Mouse (Mus musculus): Measurements from ENCODE around the gene Gm20388. TPM values are rescaled to one million over a fixed set of nuclear protein-coding genes. Genes with fewer than 3 reads are reported as not detected.

Gene Gm20388
- polyA plus RNA-seq, 1 experiment from 2014 or later, result 3.6 TPM

DNA sequence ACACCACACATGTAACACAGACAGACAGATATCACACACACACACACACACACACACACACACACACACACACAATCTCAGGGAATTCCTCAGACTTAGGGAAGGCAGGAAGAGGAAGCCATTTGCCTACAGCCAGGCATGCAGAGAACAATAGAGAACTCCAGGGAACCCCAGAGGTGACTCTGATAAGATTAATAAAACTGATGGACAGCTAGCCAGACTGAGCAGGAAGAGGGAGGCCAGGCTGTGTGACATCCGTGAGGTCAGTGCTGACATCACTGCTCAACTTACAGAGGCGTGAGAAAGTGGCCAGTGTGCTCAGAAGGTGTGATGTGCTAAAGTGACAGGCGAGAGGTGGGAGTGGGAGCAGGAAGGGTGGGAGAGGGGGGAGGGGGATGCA is 1290.3 kb downstream of the Gm20388 start:
- no peak for DNase-seq (ENCODE audit: low spot score)
- Histone ChIP-seq H3K9me3 (no peaks in the 10 kb centered on the region), H3K4me3 (no peak overlapping the region), H3K27ac (replicated peaks) (peak overlapping the region; percentile 30; the same call in 1 of the 2 replicates), H3K4me1 (peaks cover 59% of the 10 kb centered on the region), H3K27me3 (replicated peaks; ENCODE audit: low read depth, poor library complexity, severe bottlenecking) (peaks cover 28% of the 10 kb centered on the region), H3K36me3 (replicated peaks) (no peaks in the 10 kb centered on the region)
- WGBS, result 51% methylated on average over 3 of the region's 3 CpGs

- no peak for DNase-seq (ENCODE audit: low spot score)
- no peak overlapping the region; the same call in 1 of the 2 replicates for H3K27ac ChIP-seq (replicated peaks)
- H3K36me3 ChIP-seq (replicated peaks), result no peaks in the 10 kb centered on the region
- 85% methylated on average over 7 of the region's 7 CpGs for WGBS
- H3K4me1 ChIP-seq, result peaks cover 59% of the 10 kb centered on the region
- H3K9me3 ChIP-seq, result no peaks in the 10 kb centered on the region
- no peak overlapping the region for H3K4me3 ChIP-seq
- H3K27me3 ChIP-seq (replicated peaks; ENCODE audit: low read depth, poor library complexity, severe bottlenecking), result peaks cover 28% of the 10 kb centered on the region
Measured at GRCm38 (mm10) chr8:121201651-121202050, 1291.0 kb downstream of the Gm20388 start.

- H3K4me3 ChIP-seq, result no peak overlapping the region
- H3K9me3 ChIP-seq, result no peaks in the 10 kb centered on the region
- DNase-seq (ENCODE audit: low spot score), result no peak
- 61% methylated on average over 19 of the region's 19 CpGs for whole genome bisulfite sequencing
- peak overlapping the region; percentile 26; the same call in 1 of the 2 replicates for H3K27ac ChIP-seq (replicated peaks)
- peaks cover 68% of the 10 kb centered on the region for H3K4me1 ChIP-seq
- H3K27me3 ChIP-seq (replicated peaks; ENCODE audit: low read depth, poor library complexity, severe bottlenecking), result peaks cover 16% of the 10 kb centered on the region
- H3K36me3 ChIP-seq (replicated peaks), result no peaks in the 10 kb centered on the region
Measured at GRCm38 (mm10) chr8:121203612-121204376, 1293.2 kb downstream of the Gm20388 start.

GRCm38 (mm10) chr8:121207171-121207570 is 1296.5 kb downstream of the Gm20388 start:
- peaks cover 25% of the 10 kb centered on the region; the same call in 1 of the 2 replicates for H3K27me3 ChIP-seq (replicated peaks; ENCODE audit: low read depth, poor library complexity, severe bottlenecking)
- DNase-seq (ENCODE audit: low spot score), result no peak
- no peaks in the 10 kb centered on the region for H3K9me3 ChIP-seq
- 90% methylated on average over 2 of the region's 2 CpGs for WGBS
- no peak overlapping the region for H3K4me3 ChIP-seq
- no peaks in the 10 kb centered on the region for H3K36me3 ChIP-seq (replicated peaks)
- H3K27ac ChIP-seq (replicated peaks), result no peak overlapping the region
- H3K4me1 ChIP-seq, result peaks cover 50% of the 10 kb centered on the region

DNA sequence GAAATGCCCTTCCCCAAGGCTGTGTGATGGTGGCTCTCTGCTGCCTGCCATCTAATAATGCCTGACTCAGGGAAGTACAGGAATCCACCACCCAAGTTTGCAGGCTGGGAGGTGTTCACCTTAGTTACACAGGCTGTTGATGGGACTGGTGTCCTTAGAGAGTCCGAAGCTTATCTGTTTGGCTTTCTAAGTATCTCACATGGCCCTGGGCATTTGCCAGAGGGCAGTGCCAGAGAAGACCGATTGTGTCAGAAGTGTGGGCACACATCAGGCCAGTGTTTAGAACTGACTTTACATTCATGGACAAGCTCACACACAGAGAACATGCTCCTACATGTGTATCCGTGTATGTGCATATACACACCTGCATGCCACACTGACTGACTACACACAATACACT is 1300.0 kb downstream of the Gm20388 start:
- Histone ChIP-seq H3K27me3 (replicated peaks; ENCODE audit: low read depth, poor library complexity, severe bottlenecking) (peaks cover 21% of the 10 kb centered on the region; the same call in 1 of the 2 replicates), H3K36me3 (replicated peaks) (no peaks in the 10 kb centered on the region), H3K4me3 (no peak overlapping the region), H3K27ac (replicated peaks) (0 out of 2 replicates have a peak overlapping the region, but pooled peaks have one; percentile 3), H3K9me3 (peaks cover 5% of the 10 kb centered on the region; the same call in 1 of the 2 replicates), H3K4me1 (peaks cover 40% of the 10 kb centered on the region)
- DNase-seq (ENCODE audit: low spot score), result no peak
- 92% methylated on average over 3 of the region's 3 CpGs for WGBS

GRCm38 (mm10) chr8:121213236-121213635 is 1302.6 kb downstream of the Gm20388 start:
- Histone ChIP-seq H3K4me1 (peaks cover 26% of the 10 kb centered on the region), H3K9me3 (peaks cover 6% of the 10 kb centered on the region; the same call in 1 of the 2 replicates), H3K4me3 (no peak overlapping the region), H3K27me3 (replicated peaks; ENCODE audit: low read depth, poor library complexity, severe bottlenecking) (peaks cover 21% of the 10 kb centered on the region; the same call in 1 of the 2 replicates), H3K27ac (replicated peaks) (0 out of 2 replicates have a peak overlapping the region, but pooled peaks have one; percentile 27), H3K36me3 (replicated peaks) (no peaks in the 10 kb centered on the region)
- peak; percentile 57 for DNase-seq (ENCODE audit: low spot score)
- 48% methylated on average over 15 of the region's 15 CpGs for WGBS

- no peak for DNase-seq (ENCODE audit: low spot score)
- H3K27ac ChIP-seq (replicated peaks), result no peak overlapping the region
- H3K27me3 ChIP-seq (replicated peaks; ENCODE audit: low read depth, poor library complexity, severe bottlenecking), result peaks cover 21% of the 10 kb centered on the region; the same call in 1 of the 2 replicates
- 60% methylated on average over 10 of the region's 10 CpGs for whole genome bisulfite sequencing
- no peak overlapping the region for H3K4me3 ChIP-seq
- peaks cover 9% of the 10 kb centered on the region; the same call in 1 of the 2 replicates for H3K9me3 ChIP-seq
- no peaks in the 10 kb centered on the region for H3K36me3 ChIP-seq (replicated peaks)
- peaks cover 22% of the 10 kb centered on the region for H3K4me1 ChIP-seq
Measured at GRCm38 (mm10) chr8:121213651-121214050, 1303.0 kb downstream of the Gm20388 start.

DNA sequence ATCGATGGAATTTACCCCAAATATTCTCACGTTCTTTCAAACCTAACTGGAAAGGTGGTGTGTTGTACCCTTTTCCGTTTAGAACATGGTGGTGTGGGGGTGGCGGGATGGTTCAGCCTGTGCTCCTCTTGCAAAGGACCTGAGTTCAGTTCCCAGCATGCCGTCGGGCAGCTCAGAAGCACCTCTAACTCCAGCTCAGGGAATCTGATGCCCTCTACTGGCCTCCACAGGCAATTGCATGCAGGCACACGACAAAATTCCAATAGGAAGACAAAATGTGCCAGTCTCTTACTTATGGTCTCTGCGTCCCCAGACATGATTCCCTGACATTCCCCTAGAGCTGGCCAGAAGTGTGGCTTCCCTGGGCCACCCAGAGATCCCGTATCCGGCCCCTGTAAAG is 1304.3 kb downstream of the Gm20388 start:
- no peak overlapping the region for H3K4me3 ChIP-seq
- peaks cover 9% of the 10 kb centered on the region; the same call in 1 of the 2 replicates for H3K9me3 ChIP-seq
- H3K36me3 ChIP-seq (replicated peaks), result no peaks in the 10 kb centered on the region
- H3K27ac ChIP-seq (replicated peaks), result no peak overlapping the region
- no peak for DNase-seq (ENCODE audit: low spot score)
- peaks cover 22% of the 10 kb centered on the region for H3K4me1 ChIP-seq
- peaks cover 16% of the 10 kb centered on the region; the same call in 1 of the 2 replicates for H3K27me3 ChIP-seq (replicated peaks; ENCODE audit: low read depth, poor library complexity, severe bottlenecking)
- WGBS, result 77% methylated on average over 10 of the region's 10 CpGs

- Histone ChIP-seq H3K4me3 (no peak overlapping the region), H3K27ac (replicated peaks) (no peak overlapping the region), H3K27me3 (replicated peaks; ENCODE audit: low read depth, poor library complexity, severe bottlenecking) (peaks cover 9% of the 10 kb centered on the region), H3K9me3 (peaks cover 9% of the 10 kb centered on the region; the same call in 1 of the 2 replicates), H3K36me3 (replicated peaks) (no peaks in the 10 kb centered on the region), H3K4me1 (peaks cover 33% of the 10 kb centered on the region)
- WGBS, result 91% methylated on average over 10 of the region's 10 CpGs
- no peak for DNase-seq (ENCODE audit: low spot score)
Measured at GRCm38 (mm10) chr8:121216441-121216949, 1305.9 kb downstream of the Gm20388 start.

GRCm38 (mm10) chr8:121218486-121218885 is 1307.8 kb downstream of the Gm20388 start:
- 94% methylated on average over 3 of the region's 3 CpGs for WGBS
- H3K9me3 ChIP-seq, result peaks cover 9% of the 10 kb centered on the region; the same call in 1 of the 2 replicates
- H3K4me3 ChIP-seq, result no peak overlapping the region
- H3K27ac ChIP-seq (replicated peaks), result no peak overlapping the region
- no peaks in the 10 kb centered on the region for H3K36me3 ChIP-seq (replicated peaks)
- peaks cover 46% of the 10 kb centered on the region for H3K4me1 ChIP-seq
- DNase-seq (ENCODE audit: low spot score), result peak; percentile 52
- H3K27me3 ChIP-seq (replicated peaks; ENCODE audit: low read depth, poor library complexity, severe bottlenecking), result peaks cover 28% of the 10 kb centered on the region

DNA sequence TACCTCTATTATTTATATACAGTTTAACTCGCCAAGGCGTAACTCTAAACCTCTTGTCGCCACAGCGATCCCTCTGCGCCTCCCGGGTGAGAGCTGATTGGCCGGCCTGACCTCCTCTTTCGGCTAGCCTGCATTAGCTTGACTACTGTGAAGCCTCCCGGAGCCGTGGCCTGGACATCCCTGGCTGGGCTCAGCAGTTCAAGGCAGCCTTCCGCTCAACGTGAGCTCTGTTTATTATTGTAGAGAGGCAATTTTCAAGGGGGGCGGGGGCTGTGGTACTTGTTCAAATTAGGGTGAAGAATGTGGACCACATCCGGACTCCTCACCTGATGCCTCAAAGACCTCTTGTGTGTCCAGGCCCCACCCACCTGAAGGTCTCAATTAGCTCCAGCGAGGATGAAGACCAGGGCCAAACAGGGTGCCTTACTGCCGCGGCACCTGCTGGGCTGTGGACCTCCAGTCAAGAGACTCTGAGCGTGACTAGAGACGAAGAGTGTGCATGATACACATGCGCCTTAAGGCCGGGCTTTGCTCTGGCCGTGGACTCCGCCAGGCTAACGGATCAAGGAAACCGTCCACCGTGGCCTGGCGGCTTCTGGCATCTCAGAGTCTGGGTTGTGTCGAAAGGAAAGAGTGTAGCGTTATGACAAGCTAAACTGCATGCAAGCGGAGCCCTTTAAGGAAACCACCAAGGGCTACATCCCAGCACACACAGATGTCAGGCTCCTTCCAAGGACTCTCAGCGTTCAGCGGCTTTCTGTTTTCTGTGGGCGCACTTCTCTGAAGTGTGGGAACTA is 1309.7 kb downstream of the Gm20388 start:
- peaks cover 38% of the 10 kb centered on the region for H3K27me3 ChIP-seq (replicated peaks; ENCODE audit: low read depth, poor library complexity, severe bottlenecking)
- peak; percentile 87 for DNase-seq (ENCODE audit: low spot score)
- peaks cover 53% of the 10 kb centered on the region for H3K4me1 ChIP-seq
- WGBS, result 29% methylated on average over 33 of the region's 33 CpGs
- H3K9me3 ChIP-seq, result peaks cover 4% of the 10 kb centered on the region; the same call in 1 of the 2 replicates
- H3K27ac ChIP-seq (replicated peaks), result peak overlapping the region; percentile 55
- H3K36me3 ChIP-seq (replicated peaks), result no peaks in the 10 kb centered on the region
- peak overlapping the region; percentile 35 for H3K4me3 ChIP-seq

- H3K4me3 ChIP-seq, result no peak overlapping the region
- no peaks in the 10 kb centered on the region for H3K36me3 ChIP-seq (replicated peaks)
- 73% methylated on average over 8 of the region's 8 CpGs for WGBS
- H3K9me3 ChIP-seq, result no peaks in the 10 kb centered on the region
- peak; percentile 39 for DNase-seq (ENCODE audit: low spot score)
- H3K4me1 ChIP-seq, result peaks cover 70% of the 10 kb centered on the region
- no peak overlapping the region for H3K27ac ChIP-seq (replicated peaks)
- peaks cover 71% of the 10 kb centered on the region for H3K27me3 ChIP-seq (replicated peaks; ENCODE audit: low read depth, poor library complexity, severe bottlenecking)
Measured at GRCm38 (mm10) chr8:121224709-121225108, 1314.1 kb downstream of the Gm20388 start.

All from embryonic facial prominence, embryonic 10.5 days (tissue).